Mouse (Mus musculus) cerebellum, adult 11-12 months (tissue): ENCODE measurements around the gene Hist1h2af.
"Not testable (repeated sequence)": the region's sequence is repeated elsewhere in the genome, so short reads cannot be mapped to it uniquely, and the experiment has no call there.

Experiments used
- DNase-seq: peaks from one replicate; pipeline ENCODE4 v3.0.0; 2022

Gene Hist1h2af

DNA sequence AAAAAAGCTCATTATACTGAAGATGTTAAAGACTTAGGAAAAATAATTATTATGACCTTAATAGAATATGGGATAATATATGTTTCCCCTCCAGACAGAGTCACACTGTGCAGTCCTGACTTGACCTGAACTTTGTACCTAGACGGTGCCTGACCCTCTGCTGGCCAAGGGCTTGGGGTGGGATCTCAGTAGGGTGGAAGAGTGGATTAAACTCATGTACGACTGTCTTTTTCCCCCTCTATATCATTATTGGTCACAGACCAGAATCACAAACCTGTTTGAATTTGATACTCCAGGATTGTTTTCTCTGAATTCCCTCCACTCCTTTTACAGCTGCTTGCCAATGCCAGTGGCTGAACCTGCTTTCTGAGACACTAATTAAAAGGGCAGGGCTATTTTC, 27.0 kb downstream of the Hist1h2af start:
- DNase-seq: not testable (repeated sequence)

DNA sequence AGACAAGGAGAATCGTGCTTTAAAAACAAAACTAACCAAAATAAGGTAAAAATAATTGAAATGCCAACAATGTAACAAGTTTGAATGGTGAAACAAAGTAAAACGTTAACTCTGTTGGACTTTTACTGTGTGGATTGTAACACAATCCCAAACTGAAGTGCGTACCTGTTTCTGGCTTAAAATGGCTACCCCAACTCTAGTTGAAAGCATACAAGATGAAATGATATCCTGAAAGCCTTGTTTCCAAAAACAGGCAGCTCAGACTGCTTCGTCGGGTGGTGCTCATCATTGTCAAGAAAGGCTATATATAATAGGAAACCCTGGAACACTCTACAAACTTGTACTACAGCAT, 27.8 kb downstream of the Hist1h2af start:
- DNase-seq: not testable (repeated sequence)

GRCm38 (mm10) chr13:23561883-23562659, 28.4 kb downstream of the Hist1h2af start, which contains the start of gene Hist1h3e:
Gene Hist1h3e, minus strand, starts transcription at chr13:23562369.
- peak; percentile 93 for DNase-seq

GRCm38 (mm10) chr13:23562699-23563462, 29.2 kb downstream of the Hist1h2af start:
- DNase-seq: no peak

DNA sequence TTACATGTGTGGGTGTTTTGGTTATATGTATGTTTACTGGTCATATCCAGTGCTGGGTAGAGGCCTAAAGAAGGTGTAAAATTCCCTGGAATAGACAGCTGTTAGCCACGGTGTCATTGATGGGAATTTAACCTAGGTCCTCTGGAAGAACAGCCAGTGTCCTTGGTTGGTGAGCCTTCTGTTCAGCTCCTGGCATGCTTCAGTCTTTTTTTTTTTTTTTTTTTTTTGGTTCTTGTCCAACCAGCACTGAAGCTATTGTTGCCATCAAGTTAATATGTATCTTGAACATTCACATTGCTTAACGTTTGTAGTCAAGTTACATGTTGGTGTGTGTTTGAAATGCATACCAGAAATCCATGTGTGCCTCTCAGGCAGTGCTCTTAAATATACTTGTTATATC, 30.8 kb downstream of the Hist1h2af start:
- no peak for DNase-seq

DNA sequence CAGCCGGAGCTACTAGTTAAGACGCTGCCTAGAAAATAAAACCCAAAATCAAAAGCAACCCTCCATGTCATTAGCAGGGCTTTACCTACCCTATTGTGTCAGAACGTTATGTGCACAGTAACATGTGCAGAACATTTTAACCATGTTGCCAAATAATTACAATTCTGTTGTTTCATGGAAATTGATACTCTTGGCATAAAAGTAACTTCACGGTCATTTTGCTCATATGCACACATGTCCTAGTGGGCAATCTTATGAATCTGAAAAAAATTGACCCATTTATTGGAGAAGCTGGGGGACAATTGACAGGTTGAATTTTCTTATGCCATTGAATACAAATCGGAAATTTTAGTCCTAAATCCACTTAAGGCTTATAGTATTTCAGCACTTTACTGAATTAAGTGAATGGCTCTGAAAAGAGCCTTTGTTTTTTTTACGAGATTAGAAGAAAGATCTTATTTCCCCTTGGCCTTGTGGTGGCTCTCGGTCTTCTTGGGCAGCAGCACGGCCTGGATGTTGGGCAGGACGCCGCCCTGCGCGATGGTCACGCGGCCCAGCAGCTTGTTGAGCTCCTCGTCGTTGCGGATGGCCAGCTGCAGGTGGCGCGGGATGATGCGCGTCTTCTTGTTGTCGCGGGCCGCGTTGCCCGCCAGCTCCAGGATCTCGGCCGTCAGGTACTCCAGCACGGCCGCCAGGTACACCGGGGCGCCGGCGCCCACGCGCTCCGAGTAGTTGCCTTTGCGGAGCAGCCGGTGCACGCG, 36.7 kb downstream of the Hist1h2af start:
- DNase-seq: not testable (repeated sequence)

- peak; percentile 60 for DNase-seq
Observed at GRCm38 (mm10) chr13:23571022-23571503, 37.4 kb downstream of the Hist1h2af start, which contains the start of the genes Hist1h2ae and Hist1h2bg. Gene Hist1h2ae, minus strand, starts transcription at chr13:23571220. Gene Hist1h2bg, plus strand, starts transcription at chr13:23571396.

DNA sequence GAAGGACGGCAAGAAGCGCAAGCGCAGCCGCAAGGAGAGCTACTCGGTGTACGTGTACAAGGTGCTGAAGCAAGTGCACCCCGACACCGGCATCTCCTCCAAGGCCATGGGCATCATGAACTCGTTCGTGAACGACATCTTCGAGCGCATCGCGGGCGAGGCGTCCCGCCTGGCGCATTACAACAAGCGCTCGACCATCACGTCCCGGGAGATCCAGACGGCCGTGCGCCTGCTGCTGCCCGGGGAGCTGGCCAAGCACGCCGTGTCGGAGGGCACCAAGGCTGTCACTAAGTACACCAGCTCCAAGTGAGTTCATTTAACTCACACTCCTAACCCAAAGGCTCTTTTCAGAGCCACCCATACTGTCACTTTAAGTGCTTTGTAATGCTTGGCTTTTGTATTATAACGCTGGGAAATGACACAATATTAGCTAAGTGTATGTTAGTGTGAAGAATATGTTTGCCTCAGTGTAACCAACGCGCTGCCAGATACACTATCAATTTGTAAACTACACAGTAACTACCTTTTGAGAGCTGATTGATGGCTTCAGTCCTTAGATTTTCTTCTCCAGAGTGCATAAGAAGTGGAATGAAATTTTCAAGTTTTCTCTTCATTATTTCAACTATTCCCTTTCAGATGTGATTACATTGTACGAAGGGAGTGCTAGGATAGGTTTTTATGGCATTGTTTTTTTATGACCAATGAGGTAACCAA, 38.0 kb downstream of the Hist1h2af start:
- DNase-seq: not testable (repeated sequence)

GRCm38 (mm10) chr13:23572218-23573033, 38.7 kb downstream of the Hist1h2af start:
- no peak for DNase-seq

GRCm38 (mm10) chr13:23573034-23573897, 39.6 kb downstream of the Hist1h2af start:
- DNase-seq: not testable (repeated sequence)

DNA sequence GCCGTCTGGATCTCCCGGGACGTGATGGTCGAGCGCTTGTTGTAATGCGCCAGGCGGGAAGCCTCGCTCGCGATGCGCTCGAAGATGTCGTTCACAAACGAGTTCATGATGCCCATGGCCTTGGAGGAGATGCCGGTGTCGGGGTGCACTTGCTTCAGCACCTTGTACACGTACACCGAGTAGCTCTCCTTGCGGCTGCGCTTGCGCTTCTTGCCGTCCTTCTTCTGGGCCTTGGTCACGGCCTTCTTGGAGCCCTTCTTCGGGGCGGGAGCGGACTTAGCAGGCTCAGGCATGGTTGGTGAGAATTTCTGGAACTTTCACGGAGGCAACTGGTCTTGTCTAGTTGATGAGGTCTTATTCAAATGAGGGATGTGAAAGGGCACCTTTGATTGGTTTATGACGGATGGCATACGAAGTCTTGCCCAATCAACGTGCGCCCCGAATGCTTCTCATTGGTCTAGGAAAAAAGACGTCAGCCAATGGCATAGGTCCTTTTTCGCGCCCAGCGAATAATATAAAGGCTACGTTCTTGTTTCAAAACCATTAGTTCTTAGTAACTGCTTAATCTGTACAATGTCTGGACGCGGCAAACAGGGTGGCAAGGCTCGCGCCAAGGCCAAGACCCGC, 40.3 kb downstream of the Hist1h2af start, which contains the start of the genes Hist1h2bf and Hist1h2ad:
Gene Hist1h2bf (minus strand): TSS at position 299 of the 627 bp plus-strand sequence.
Gene Hist1h2ad (plus strand): TSS at position 484 of the 627 bp plus-strand sequence.
- peak; percentile 85 for DNase-seq

- DNase-seq: not testable (repeated sequence)
Observed at GRCm38 (mm10) chr13:23574546-23575170, 41.0 kb downstream of the Hist1h2af start.

DNA sequence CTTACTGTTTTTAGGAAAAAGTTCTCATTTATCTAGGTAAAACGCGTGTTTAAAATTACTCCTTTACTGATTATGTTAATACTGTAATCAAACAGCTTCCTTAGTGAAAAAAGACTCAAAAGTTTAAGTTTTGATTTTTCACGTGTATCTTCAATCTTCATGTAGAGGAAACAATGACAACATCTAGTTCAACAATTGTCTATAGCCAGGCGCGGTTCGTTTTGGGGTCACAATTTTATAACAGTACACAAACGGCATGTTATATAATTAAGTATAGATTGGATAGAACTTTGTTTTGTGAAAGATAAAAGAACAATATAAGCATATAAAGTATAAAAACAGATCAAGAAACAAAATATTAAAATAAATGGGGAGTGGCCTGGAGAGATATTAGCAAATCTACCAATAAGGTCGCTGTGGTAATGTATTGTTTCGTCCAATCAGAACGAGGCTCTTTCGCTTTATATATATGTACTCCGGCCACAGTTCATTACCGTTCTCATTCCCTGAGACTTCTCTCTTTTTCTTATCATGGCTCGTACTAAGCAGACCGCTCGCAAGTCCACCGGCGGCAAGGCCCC, 41.7 kb downstream of the Hist1h2af start, which contains the start of gene Hist1h3d:
Gene Hist1h3d (plus strand): TSS at position 493 of the 581 bp plus-strand sequence.
- DNase-seq: no peak

DNA sequence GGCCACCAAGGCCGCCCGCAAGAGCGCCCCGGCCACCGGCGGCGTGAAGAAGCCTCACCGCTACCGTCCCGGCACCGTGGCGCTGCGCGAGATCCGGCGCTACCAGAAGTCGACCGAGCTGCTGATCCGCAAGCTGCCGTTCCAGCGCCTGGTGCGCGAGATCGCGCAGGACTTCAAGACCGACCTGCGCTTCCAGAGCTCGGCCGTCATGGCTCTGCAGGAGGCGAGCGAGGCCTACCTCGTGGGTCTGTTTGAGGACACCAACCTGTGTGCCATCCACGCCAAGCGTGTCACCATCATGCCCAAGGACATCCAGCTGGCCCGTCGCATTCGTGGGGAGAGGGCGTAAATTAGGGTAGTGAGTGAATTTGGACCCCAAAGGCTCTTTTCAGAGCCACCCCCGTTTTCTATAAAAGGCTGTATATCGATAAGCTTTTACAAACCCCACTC, 42.2 kb downstream of the Hist1h2af start:
- DNase-seq: not testable (repeated sequence)

GRCm38 (mm10) chr13:23576351-23576881, 42.7 kb downstream of the Hist1h2af start:
- DNase-seq: no peak

DNA sequence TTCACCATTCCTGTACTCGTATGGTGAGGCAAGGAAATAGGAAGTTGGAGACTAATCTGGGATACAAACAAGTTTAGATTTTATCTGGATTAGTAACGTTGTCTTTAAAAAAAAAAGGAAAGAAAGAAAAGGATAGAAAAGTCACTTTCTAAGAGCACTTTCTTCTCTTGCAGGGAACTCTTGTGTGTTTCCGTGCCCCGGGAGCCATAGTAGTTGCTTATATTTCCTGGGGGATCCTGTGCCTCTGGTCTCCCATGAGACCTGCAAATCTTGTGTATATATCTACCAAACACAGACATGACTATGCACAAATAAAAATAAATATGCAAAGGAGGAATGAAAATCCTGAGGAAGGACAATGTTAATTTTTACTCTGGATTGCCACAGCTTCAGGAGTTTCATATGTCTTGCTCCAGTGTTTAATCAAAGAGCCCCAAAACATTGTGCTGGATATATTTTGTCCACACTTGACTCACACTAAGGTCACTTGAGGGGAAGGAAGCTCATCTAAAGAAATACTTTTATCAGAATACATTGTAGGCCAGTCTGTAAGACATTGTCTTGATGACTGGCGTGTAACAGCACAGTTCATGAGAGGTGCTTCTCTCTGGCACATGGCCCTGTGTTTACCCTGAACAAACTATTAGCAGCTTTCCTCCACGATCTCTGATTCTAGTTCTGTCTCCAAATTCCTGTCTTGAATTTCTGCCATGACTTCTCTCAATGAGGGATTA, 43.4 kb downstream of the Hist1h2af start:
- DNase-seq: no peak

- DNase-seq: no peak
Observed at GRCm38 (mm10) chr13:23577835-23578234, 44.1 kb downstream of the Hist1h2af start.
